Mouse (Mus musculus) thymus, adult 2 months (tissue): Measurements from ENCODE around the gene Arrdc4. TPM values are rescaled to one million over a fixed set of nuclear protein-coding genes. Genes with fewer than 3 reads are reported as not detected.

Source experiments
- DNase-seq: peaks from one replicate; pipeline ENCODE4 v3.0.0; 2021
- H3K27ac ChIP-seq: fragments of 200-500 bp; 2 replicates; pipeline ENCODE4 v1.5.1; 2012; ENCODE audit warnings: low read length, control low read depth; ENCODE audit not compliant: control insufficient read depth, insufficient read depth
- H3K27me3 ChIP-seq: fragments of 200-500 bp; 2 replicates; pipeline ENCODE4 v1.6.1; 2012; ENCODE audit warnings: mild to moderate bottlenecking, low read length, moderate library complexity, mixed read lengths; ENCODE audit not compliant: control insufficient read depth, insufficient read depth
- H3K36me3 ChIP-seq: fragments of 200-500 bp; 2 replicates; pipeline ENCODE4 v1.6.1; 2012; ENCODE audit warnings: mild to moderate bottlenecking, low read length, moderate library complexity; ENCODE audit not compliant: control insufficient read depth, insufficient read depth
- H3K4me1 ChIP-seq: fragments of 200-500 bp; replicated peaks from 2 replicates; pipeline ENCODE4 v1.6.1; 2012; ENCODE audit warnings: low read length; ENCODE audit not compliant: control insufficient read depth, insufficient read depth
- H3K4me3 ChIP-seq: fragments of 200-500 bp; 2 replicates; pipeline ENCODE4 v1.5.1; 2012; ENCODE audit warnings: mild to moderate bottlenecking, low read length, control low read depth, moderate library complexity; ENCODE audit not compliant: control insufficient read depth, insufficient read depth
- CTCF ChIP-seq: fragments of 200-500 bp; IDR thresholded peaks from 2 replicates; pipeline ENCODE4 v1.5.1; 2012; ENCODE audit warnings: mild to moderate bottlenecking, control low read depth, low read length, moderate library complexity, borderline replicate concordance; ENCODE audit not compliant: control insufficient read depth, poor library complexity, insufficient read depth; ENCODE audit errors: extremely low read depth
- POLR2A ChIP-seq: fragments of 200-500 bp; IDR thresholded peaks from 2 replicates; pipeline ENCODE4 v1.6.1; 2012; ENCODE audit warnings: mild to moderate bottlenecking, low read length, control low read depth, moderate library complexity; ENCODE audit not compliant: control insufficient read depth, poor library complexity, insufficient read depth; ENCODE audit errors: extremely low read depth
- WGBS: fragments of 180-500 bp; shearing (Covaris S2); methylation state at CpG from one replicate; pipeline ENCODE4 v1.1.7; 2018; 5-methylcytosine and 5-hydroxymethylcytosine counted together
- polyA plus RNA-seq: library from polyadenylated mRNA; depleted of rRNA; stranded (reverse); fragments of >200 nt; gene quantifications from 2 replicates; pipeline ENCODE4 v1.2.3, GENCODE M21; 2012

Arrdc4 gene
- polyA plus RNA-seq, 1 experiment, result 7.2 TPM

- WGBS, result 82% methylated on average over 8 of the region's 8 CpGs
- DNase-seq, result no peak
- H3K4me1 ChIP-seq, result no peaks in the 10 kb centered on the region
- no peaks in the 10 kb centered on the region for H3K27me3 ChIP-seq
- TF ChIP-seq POLR2A (no peak), CTCF (no peak)
- no peaks in the 10 kb centered on the region for H3K36me3 ChIP-seq
- H3K27ac ChIP-seq, result no peak overlapping the region
- H3K4me3 ChIP-seq, result no peak overlapping the region
Observed at GRCm38 (mm10) chr7:68716926-68717325, 32.1 kb downstream of the Arrdc4 start.

- no peak for DNase-seq
- Histone ChIP-seq H3K27me3 (no peaks in the 10 kb centered on the region), H3K4me3 (no peak overlapping the region), H3K36me3 (no peaks in the 10 kb centered on the region), H3K4me1 (no peaks in the 10 kb centered on the region), H3K27ac (no peak overlapping the region)
- no peak for TF ChIP-seq POLR2A
- no peak for TF ChIP-seq CTCF
- 88% methylated on average over 1 of the region's 1 CpGs for WGBS
Observed at GRCm38 (mm10) chr7:68712928-68713327, 36.1 kb downstream of the Arrdc4 start.

GRCm38 (mm10) chr7:68712425-68712824 lies 36.6 kb downstream of the Arrdc4 start:
- Histone ChIP-seq H3K27me3 (no peaks in the 10 kb centered on the region), H3K4me3 (no peak overlapping the region), H3K27ac (no peak overlapping the region), H3K4me1 (no peaks in the 10 kb centered on the region), H3K36me3 (no peaks in the 10 kb centered on the region)
- DNase-seq, result no peak
- TF ChIP-seq POLR2A (no peak), CTCF (no peak)
- 71% methylated on average over 3 of the region's 3 CpGs for WGBS

GRCm38 (mm10) chr7:68709319-68709573 lies 39.8 kb downstream of the Arrdc4 start:
- Histone ChIP-seq H3K36me3 (no peaks in the 10 kb centered on the region), H3K27ac (no peak overlapping the region), H3K27me3 (no peaks in the 10 kb centered on the region), H3K4me3 (no peak overlapping the region), H3K4me1 (no peaks in the 10 kb centered on the region)
- DNase-seq, result no peak
- TF ChIP-seq POLR2A (no peak), CTCF (no peak)
- whole genome bisulfite sequencing, result 94% methylated on average over 1 of the region's 1 CpGs

GRCm38 (mm10) chr7:68708563-68709318 lies 40.3 kb downstream of the Arrdc4 start:
- Histone ChIP-seq H3K27ac (no peak overlapping the region), H3K27me3 (no peaks in the 10 kb centered on the region), H3K4me1 (no peaks in the 10 kb centered on the region), H3K36me3 (no peaks in the 10 kb centered on the region), H3K4me3 (no peak overlapping the region)
- 79% methylated on average over 3 of the region's 3 CpGs for WGBS
- TF ChIP-seq CTCF (no peak), POLR2A (no peak)
- no peak for DNase-seq

- H3K27me3 ChIP-seq, result no peaks in the 10 kb centered on the region
- H3K36me3 ChIP-seq, result no peaks in the 10 kb centered on the region
- H3K4me1 ChIP-seq, result no peaks in the 10 kb centered on the region
- no peak for DNase-seq
- 94% methylated on average over 7 of the region's 7 CpGs for WGBS
- no peak overlapping the region for H3K4me3 ChIP-seq
- no peak overlapping the region for H3K27ac ChIP-seq
- no peak for TF ChIP-seq CTCF
- TF ChIP-seq POLR2A, result no peak
Observed at GRCm38 (mm10) chr7:68705162-68705561, 43.9 kb downstream of the Arrdc4 start.

GRCm38 (mm10) chr7:68697313-68697712 lies 51.7 kb downstream of the Arrdc4 start:
- no peak for DNase-seq
- no peaks in the 10 kb centered on the region for H3K36me3 ChIP-seq
- H3K27me3 ChIP-seq, result no peaks in the 10 kb centered on the region
- H3K4me1 ChIP-seq, result no peaks in the 10 kb centered on the region
- H3K27ac ChIP-seq, result no peak overlapping the region
- no peak overlapping the region for H3K4me3 ChIP-seq
- WGBS, result 96% methylated on average over 3 of the region's 3 CpGs
- TF ChIP-seq CTCF (no peak), POLR2A (no peak)
